In the genomic region with DNA sequence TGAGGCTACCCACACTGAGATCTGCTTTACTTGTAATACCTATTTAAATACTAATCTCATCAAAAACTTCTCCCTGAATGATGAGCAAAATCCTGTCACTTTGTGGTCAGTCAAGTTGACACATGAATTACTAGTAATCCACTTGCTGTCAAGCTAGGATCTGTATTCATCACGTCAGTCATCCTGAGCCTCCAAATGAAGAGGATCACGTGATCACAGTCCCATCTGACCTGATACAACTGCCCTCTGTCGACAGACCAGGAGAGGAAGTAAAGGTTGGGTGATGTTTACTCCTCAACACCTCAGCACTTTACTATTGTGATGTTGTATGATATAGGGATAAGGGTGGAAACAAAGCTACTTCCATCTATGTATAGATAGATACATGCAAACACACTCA, we compare ENCODE assay signal across 26 mouse cellular contexts. TPM values are rescaled to one million over a fixed set of nuclear protein-coding genes. Genes with fewer than 3 reads are reported as not detected.
DNase-seq lines count a peak whose midpoint lies in the region; TF ChIP-seq lines count a peak whose summit lies in the region.
"Had no signal": no experiment of that assay in that cellular context is flagged by ENCODE, and none has a peak within 500 bp of the region (broad histone marks: within the 10 kb centered on the region; RNA-seq: fewer than 3 reads in every experiment).

No protein-coding gene starts in this region.

- H3K27me3 ChIP-seq in CH12.LX (replicated peaks) = no peaks in the 10 kb centered on the region
- H3K27me3 ChIP-seq: embryonic facial prominence, embryonic 12.5 days; forebrain, embryonic 13.5 days; forebrain, embryonic 15.5 days had no signal

- H3K9ac ChIP-seq in CH12.LX (ENCODE audit: insufficient read depth, low read depth) = no peak overlapping the region
- H3K9ac ChIP-seq: embryonic facial prominence, embryonic 12.5 days; forebrain, embryonic 13.5 days; forebrain, embryonic 15.5 days had no signal

- no peak for TF ChIP-seq EP300 in CH12.LX (IDR thresholded peaks at IDR 0.05; ENCODE audit: low read length)

- no peak; a peak in 1 of 4 replicates for TF ChIP-seq CTCF in CH12.LX (conservative IDR thresholded peaks at IDR 0.05 in 1 of 2, IDR thresholded peaks at IDR 0.05 in 1 of 2; ENCODE audit: low read depth in 2 of 2, low read length in 2 of 2)

- H3K9me3 ChIP-seq in CH12.LX (replicated peaks; ENCODE audit: low read length) = no peaks in the 10 kb centered on the region
- H3K9me3 ChIP-seq: embryonic facial prominence, embryonic 10.5 days; embryonic facial prominence, embryonic 12.5 days; forebrain, embryonic 13.5 days; forebrain, embryonic 15.5 days had no signal

- no peaks in the 10 kb centered on the region for H3K4me1 ChIP-seq in CH12.LX (ENCODE audit: control insufficient read depth in 1 of 2, insufficient read depth in 2 of 2)
- H3K4me1 ChIP-seq: embryonic facial prominence, embryonic 10.5 days; embryonic facial prominence, embryonic 12.5 days; forebrain, embryonic 13.5 days; forebrain, embryonic 15.5 days had no signal

- H3K79me2 ChIP-seq in CH12.LX (replicated peaks; ENCODE audit: control insufficient read depth, extremely low read depth, insufficient read depth, poor library complexity, severe bottlenecking) = no peaks in the 10 kb centered on the region

- no peak overlapping the region for H3K4me2 ChIP-seq in CH12.LX (ENCODE audit: insufficient read depth, low read depth, poor library complexity, severe bottlenecking)
- H3K4me2 ChIP-seq: embryonic facial prominence, embryonic 12.5 days; forebrain, embryonic 13.5 days; forebrain, embryonic 15.5 days had no signal

- in situ Hi-C loops in CH12.LX (cut with MboI; ENCODE audit: low pct_ligation_motif_present, low pct_unique_long_range_greater_than_20kb, low sequenced_read_pairs) = loop anchor here (10.0 kb wide), 1 partner anchor 171 kb away; the partner anchor contains the start of gene Als2

- no peak overlapping the region for H3K27ac ChIP-seq in CH12.LX (ENCODE audit: insufficient read depth, low read depth)
- H3K27ac ChIP-seq: embryonic facial prominence, embryonic 10.5 days; embryonic facial prominence, embryonic 12.5 days; forebrain, embryonic 13.5 days; forebrain, embryonic 15.5 days had no signal

- no peak for TF ChIP-seq POLR2A in CH12.LX (IDR thresholded peaks at IDR 0.05; ENCODE audit: low read depth, low read length)

- H3K4me3 ChIP-seq in CH12.LX (replicated peaks in 1 of 3; ENCODE audit: low read depth in 2 of 3, low read length in 2 of 3, poor library complexity in 1 of 3) = no peak overlapping the region
- H3K4me3 ChIP-seq: embryonic facial prominence, embryonic 10.5 days; embryonic facial prominence, embryonic 12.5 days; forebrain, embryonic 13.5 days; forebrain, embryonic 15.5 days had no signal

- no peaks in the 10 kb centered on the region for H3K36me3 ChIP-seq in CH12.LX (replicated peaks in 1 of 2; ENCODE audit: control insufficient read depth in 1 of 2, insufficient read depth in 1 of 2, low read length in 1 of 2)
- H3K36me3 ChIP-seq: embryonic facial prominence, embryonic 10.5 days; embryonic facial prominence, embryonic 12.5 days; forebrain, embryonic 15.5 days had no signal

- DNase-seq in 416B (ENCODE audit: low read depth) (peak; percentile 23), A20 (ENCODE audit: low read depth, low spot score) (peak; percentile 44), CH12.LX (ENCODE audit: extremely low read depth) (no peak), MEL-GATA-1-ER (ENCODE audit: extremely low read depth, low read depth) (peak; percentile 7)
- DNase-seq in spleen, postnatal 4 days (ENCODE audit: low spot score in 2 of 2) = no peak
- DNase-seq in cerebellum, postnatal 4 days (ENCODE audit: low spot score in 2 of 2) = no peak
- no peak for DNase-seq in right cerebral cortex, adult 18-20 months
- DNase-seq in spleen, postnatal 14 days (ENCODE audit: low spot score in 2 of 2) = no peak
- DNase-seq: adrenal gland, adult 2 months; adrenal gland, postnatal 10 days; adrenal gland, postnatal 25 days; cerebellum, adult 11 months; cerebellum, adult 18-20 months; cerebellum, adult 8-10 months; cerebellum, adult 9-11 months; cerebellum, postnatal 14 days; cerebellum, postnatal 36 days had no signal

- TF ChIP-seq RAD21 in CH12.LX (IDR thresholded peaks at IDR 0.05; ENCODE audit: low read depth, low read length) = no peak

- dilution Hi-C loops in CH12.LX (cut with MboI; ENCODE audit: extremely low pct_ligation_motif_present, extremely low pct_unique_long_range_greater_than_20kb, low sequenced_read_pairs) = no loop called here

TF ChIP-seq in CH12.LX, 34 proteins besides CTCF, POLR2A, EP300 and RAD21:
- TF ChIP-seq USF2 (conservative IDR thresholded peaks at IDR 0.05; ENCODE audit: low read depth, low read length) (peak; percentile 68), NRF1 (IDR thresholded peaks at IDR 0.05; ENCODE audit: low read depth, low read length) (no peak), USF1 (IDR thresholded peaks at IDR 0.05; ENCODE audit: low read depth, low read length) (peak; percentile 66)

RNA-seq across cellular contexts. Expression of gene C2cd6, which starts 31.0 kb away (rescaled TPM):
- not detected in 2 replicates for total RNA-seq in CH12.LX (2012; rRNA removed)
- not detected in 2 replicates for total RNA-seq in CH12.LX (2014; rRNA removed)
- polyA plus RNA-seq in CH12.LX (2012; ENCODE audit: insufficient read length, low read depth) = not detected in 2 replicates
- total RNA-seq: adrenal gland, adult 2 months; adrenal gland, postnatal 10 days; adrenal gland, postnatal 25 days; adrenal gland, postnatal 4 days had no signal
- polyA plus RNA-seq: adrenal gland, adult 2 months; cortical plate, adult 2 months; embryonic facial prominence, embryonic 10.5 days; embryonic facial prominence, embryonic 12.5 days; embryonic facial prominence, embryonic 14.5 days; forebrain, embryonic 11.5 days; forebrain, embryonic 13.5 days; forebrain, embryonic 15.5 days; frontal cortex, adult 2 months had no signal

RNA-seq across cellular contexts. Expression of gene Tmem237, which starts 56.5 kb away (rescaled TPM):
- total RNA-seq in CH12.LX (2012; rRNA removed) (4.0 and 4.4 TPM in 2 replicates), CH12.LX (2014; rRNA removed) (8.5 and 10.3 TPM in 2 replicates)
- polyA plus RNA-seq in CH12.LX (2012; ENCODE audit: insufficient read length, low read depth) = 6.0 and 8.2 TPM in 2 replicates

Comparison
In these comparisons a context has a peak if more than half of its experiments do, and no peak if none do; other contexts are left out.
1. DNase-seq: peak in 416B (single experiment), A20 (single experiment) and MEL-GATA-1-ER (single experiment); none in CH12.LX (single experiment), spleen, postnatal 4 days (0 of 2), cerebellum, postnatal 4 days (0 of 2), right cerebral cortex, adult 18-20 months (single experiment) and spleen, postnatal 14 days (0 of 2).